Mouse (Mus musculus) G1E (cell line): ENCODE measurements at regions not wholly inside any gene's neighbourhood (a gene's known extent, or its start where the extent isn't known, plus 50 kb on each side); places are given as distances from the start of the nearest gene placed in this dataset.

Experiments
- CTCF ChIP-seq: IDR thresholded peaks from 2 replicates; pipeline ENCODE4 v1.5.1; 2012; ENCODE audit warnings: low read depth, low read length, inconsistent platforms, mixed read lengths
- GATA1 ChIP-seq: IDR thresholded peaks from 2 replicates; pipeline ENCODE4 v1.6.1; 2012; ENCODE audit warnings: borderline replicate concordance, low read length, inconsistent platforms, mixed read lengths
- GATA2 ChIP-seq: IDR thresholded peaks from 2 replicates; pipeline ENCODE4 v1.6.1; 2012; ENCODE audit warnings: low read depth, low read length, inconsistent platforms, borderline replicate concordance
- POLR2AphosphoS5 ChIP-seq: IDR thresholded peaks from 2 replicates; pipeline ENCODE4 v1.6.1; 2012; ENCODE audit warnings: low read depth, low read length, inconsistent platforms; ENCODE audit not compliant: insufficient replicate concordance
- TAL1 ChIP-seq: conservative IDR thresholded peaks from 2 replicates; pipeline ENCODE4 v1.6.1; 2012; ENCODE audit warnings: low read depth, low read length, inconsistent platforms, mixed read lengths

- TF ChIP-seq CTCF (no peak), GATA1 (no peak), TAL1 (no peak), GATA2 (no peak), POLR2AphosphoS5 (no peak)
These were observed 299.8 kb upstream of the Bmp2 start for GRCm38 (mm10) chr2:133252131-133252530.
